Mouse (Mus musculus) erythroblast, embryonic 14.5 days (primary cell): ENCODE measurements around the gene Pten. TPM values are rescaled to one million over a fixed set of nuclear protein-coding genes. Genes with fewer than 3 reads are reported as not detected.

ENCODE experiments used
- H3K27me3 ChIP-seq: 2 replicates; pipeline ENCODE4 v1.6.1; 2012; ENCODE audit warnings: inconsistent platforms; ENCODE audit not compliant: control insufficient read depth
- H3K36me3 ChIP-seq: 2 replicates; pipeline ENCODE4 v1.6.1; 2012; ENCODE audit warnings: mild to moderate bottlenecking, inconsistent platforms; ENCODE audit not compliant: control insufficient read depth
- H3K4me1 ChIP-seq: 2 replicates; pipeline ENCODE4 v1.6.1; 2012; ENCODE audit warnings: inconsistent platforms; ENCODE audit not compliant: control insufficient read depth
- H3K4me3 ChIP-seq: replicated peaks from 2 replicates; pipeline ENCODE3; 2012; ENCODE audit warnings: moderate library complexity, mild to moderate bottlenecking, inconsistent platforms
- H3K9me3 ChIP-seq: 2 replicates; pipeline ENCODE4 v1.6.1; 2012; ENCODE audit warnings: low read length, inconsistent platforms, mixed read lengths; ENCODE audit not compliant: control insufficient read depth
- GATA1 ChIP-seq: IDR thresholded peaks from 2 replicates; pipeline ENCODE4 v1.6.1; 2012; ENCODE audit warnings: low read length, inconsistent platforms, mixed read lengths
- TAL1 ChIP-seq: IDR thresholded peaks from 3 replicates; pipeline ENCODE4 v1.6.1; 2012; ENCODE audit warnings: low read length, inconsistent platforms, mixed read lengths
- polyA plus RNA-seq: library from polyadenylated mRNA; stranded (reverse); fragments of >175 nt; gene quantifications from 2 replicates; pipeline ENCODE4 v1.2.3, GENCODE M21; 2012

Pten gene
- polyA plus RNA-seq, 1 experiment: 0.36 TPM

DNA sequence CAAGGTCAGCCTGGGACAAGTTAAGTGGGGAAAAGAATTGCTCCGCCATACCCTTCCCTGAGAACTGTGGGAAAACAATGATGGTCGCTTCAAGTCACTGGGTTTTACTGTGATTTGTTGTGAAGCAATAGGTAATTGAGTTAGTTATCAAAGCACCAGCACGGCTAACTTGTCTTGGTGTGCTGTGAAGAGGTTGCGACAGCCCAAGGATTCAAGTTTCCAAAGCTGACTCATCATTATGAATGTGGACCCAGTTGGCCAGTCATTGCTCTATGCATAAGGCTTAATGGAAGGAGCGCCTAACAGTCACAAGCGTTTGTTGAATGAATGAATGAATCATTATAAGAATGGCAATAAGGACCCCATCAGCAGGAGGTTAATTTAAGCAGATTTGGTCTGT lies 4.9 kb upstream of the Pten start:
- no peak for TF ChIP-seq GATA1
- TF ChIP-seq TAL1: no peak
- H3K4me1 ChIP-seq: peaks cover 24% of the 10 kb centered on the region
- peaks cover 14% of the 10 kb centered on the region for H3K27me3 ChIP-seq
- no peaks in the 10 kb centered on the region for H3K9me3 ChIP-seq
- no peaks in the 10 kb centered on the region for H3K36me3 ChIP-seq
- H3K4me3 ChIP-seq: no peak overlapping the region

- peaks cover 27% of the 10 kb centered on the region for H3K4me1 ChIP-seq
- no peak for TF ChIP-seq TAL1
- H3K9me3 ChIP-seq: no peaks in the 10 kb centered on the region
- H3K4me3 ChIP-seq: no peak overlapping the region
- H3K36me3 ChIP-seq: no peaks in the 10 kb centered on the region
- H3K27me3 ChIP-seq: peaks cover 24% of the 10 kb centered on the region
Observed at GRCm38 (mm10) chr19:32753386-32753785, 3.9 kb upstream of the Pten start.

DNA sequence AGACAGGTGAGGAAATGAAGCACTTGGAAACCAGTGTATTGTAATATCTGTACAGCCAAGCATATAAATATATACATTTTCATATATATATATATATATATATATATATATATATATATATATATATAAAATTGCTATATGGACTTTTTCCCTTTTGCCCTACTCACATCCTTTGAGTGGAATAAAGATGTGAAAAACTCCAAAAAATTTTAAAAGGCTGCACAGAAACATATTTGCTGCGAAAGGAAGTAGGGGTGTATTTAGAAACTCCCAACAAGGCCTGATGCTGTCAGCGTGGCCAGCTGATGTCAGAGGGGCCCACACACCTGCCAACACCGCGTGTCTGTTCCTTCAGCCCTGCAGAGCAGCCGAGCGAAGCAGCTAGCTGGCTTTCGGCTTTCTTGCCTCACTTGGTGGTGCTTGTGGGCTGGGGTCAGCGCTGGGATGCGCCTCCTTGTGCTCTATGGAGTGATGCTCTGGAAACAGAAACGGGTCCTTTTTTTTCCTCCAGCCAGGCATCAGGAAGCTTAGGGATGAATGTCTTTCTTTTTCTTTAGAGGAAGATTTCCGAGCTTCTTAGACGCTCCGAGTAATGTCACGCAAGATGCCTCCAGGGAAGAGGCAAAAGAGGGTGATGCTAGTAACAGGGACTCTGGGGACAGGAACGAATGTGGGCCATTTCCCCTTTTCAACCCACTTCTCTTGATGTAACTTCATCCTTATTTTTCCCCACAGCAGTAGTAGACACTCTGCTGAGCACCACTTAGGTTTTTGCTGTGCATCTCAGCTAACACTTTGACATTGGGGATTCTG lies 2.9 kb upstream of the Pten start:
- no peak overlapping the region for H3K4me3 ChIP-seq
- no peaks in the 10 kb centered on the region for H3K9me3 ChIP-seq
- no peaks in the 10 kb centered on the region for H3K36me3 ChIP-seq
- TF ChIP-seq TAL1: no peak
- TF ChIP-seq GATA1: no peak
- H3K27me3 ChIP-seq: peaks cover 24% of the 10 kb centered on the region
- peaks cover 37% of the 10 kb centered on the region for H3K4me1 ChIP-seq

GRCm38 (mm10) chr19:32755104-32755791 lies 2.0 kb upstream of the Pten start:
- Histone ChIP-seq H3K4me1 (peaks cover 41% of the 10 kb centered on the region), H3K9me3 (no peaks in the 10 kb centered on the region), H3K4me3 (peak overlapping the region; percentile 87), H3K36me3 (no peaks in the 10 kb centered on the region), H3K27me3 (peaks cover 24% of the 10 kb centered on the region)
- TF ChIP-seq TAL1 (no peak), GATA1 (no peak)

- Histone ChIP-seq H3K4me1 (peaks cover 45% of the 10 kb centered on the region), H3K4me3 (peak overlapping the region; percentile 87), H3K9me3 (no peaks in the 10 kb centered on the region), H3K27me3 (peaks cover 24% of the 10 kb centered on the region), H3K36me3 (no peaks in the 10 kb centered on the region)
- TF ChIP-seq TAL1 (no peak), GATA1 (no peak)
Observed at GRCm38 (mm10) chr19:32755792-32756635, 1.3 kb upstream of the Pten start.

- no peak for TF ChIP-seq GATA1
- Histone ChIP-seq H3K4me1 (peaks cover 48% of the 10 kb centered on the region), H3K27me3 (peaks cover 24% of the 10 kb centered on the region), H3K36me3 (no peaks in the 10 kb centered on the region), H3K4me3 (peak overlapping the region; percentile 87), H3K9me3 (no peaks in the 10 kb centered on the region)
Observed at GRCm38 (mm10) chr19:32756636-32756899, 729 bp upstream of the Pten start.

GRCm38 (mm10) chr19:32757831-32758792 lies 815 bp downstream of the Pten start:
- TF ChIP-seq GATA1: no peak
- TF ChIP-seq TAL1: no peak
- H3K4me1 ChIP-seq: peaks cover 48% of the 10 kb centered on the region

GRCm38 (mm10) chr19:32758793-32759161 lies 1.5 kb downstream of the Pten start:
- Histone ChIP-seq H3K4me1 (peaks cover 48% of the 10 kb centered on the region), H3K27me3 (peaks cover 19% of the 10 kb centered on the region)
- TF ChIP-seq TAL1 (no peak), GATA1 (no peak)

More at GRCm38 (mm10) chr19:32757831-32758792, 815 bp downstream of the Pten start:
- H3K4me3 ChIP-seq: peak overlapping the region; percentile 87
- H3K27me3 ChIP-seq: peaks cover 24% of the 10 kb centered on the region
- no peaks in the 10 kb centered on the region; the same call in 1 of the 2 replicates for H3K36me3 ChIP-seq
- H3K9me3 ChIP-seq: no peaks in the 10 kb centered on the region

More at GRCm38 (mm10) chr19:32758793-32759161, 1.5 kb downstream of the Pten start:
- H3K9me3 ChIP-seq: no peaks in the 10 kb centered on the region
- peak overlapping the region; percentile 87 for H3K4me3 ChIP-seq
- peaks cover 2% of the 10 kb centered on the region for H3K36me3 ChIP-seq
